Mouse (Mus musculus) A20 (cell line): ENCODE measurements around the gene Hnrnpab.
"Not testable (repeated sequence)": the region's sequence is repeated elsewhere in the genome, so short reads cannot be mapped to it uniquely, and the experiment has no call there.

Source experiments
- DNase-seq: peaks from one replicate; pipeline ENCODE4 v3.0.0-alpha.2; 2011; ENCODE audit warnings: low read depth, low spot score

Hnrnpab gene

DNA sequence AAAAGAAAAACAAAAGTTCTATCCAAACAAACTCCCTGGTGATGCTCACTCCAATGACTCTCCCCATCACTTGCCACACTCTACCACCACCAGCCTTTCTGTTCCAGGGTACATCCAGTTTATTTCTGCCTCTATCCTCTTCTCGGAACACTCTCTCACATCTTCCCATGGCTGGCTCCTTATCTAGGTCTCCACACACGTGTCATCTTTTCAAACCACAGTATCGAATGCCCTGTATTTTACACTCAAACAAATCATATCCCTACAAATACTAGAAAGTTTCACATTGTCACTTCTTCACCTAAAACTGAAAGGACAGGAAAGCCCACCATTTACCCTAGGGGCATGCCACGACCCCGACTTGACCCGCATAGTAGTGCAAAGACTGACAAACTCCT lies 28.5 kb upstream of the Hnrnpab start:
- no peak for DNase-seq

DNA sequence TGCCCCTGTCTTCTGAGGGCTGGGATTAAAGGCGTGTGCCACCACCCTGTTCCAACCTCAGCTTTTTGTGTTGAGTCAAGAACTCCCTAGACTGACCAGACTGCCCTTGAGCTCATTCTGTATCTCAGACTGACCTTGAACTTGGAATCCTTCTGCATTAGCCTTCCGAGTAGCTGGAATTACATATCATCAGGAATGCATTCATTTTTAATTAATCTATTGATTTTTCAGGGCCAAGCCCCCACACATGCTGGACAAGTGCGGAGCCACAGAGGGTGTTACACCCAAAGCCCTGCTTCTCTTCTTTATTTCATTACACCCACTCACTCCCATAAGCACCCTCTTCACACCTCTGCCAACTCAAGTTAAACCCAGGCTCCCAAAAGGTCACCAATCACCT lies 27.1 kb upstream of the Hnrnpab start:
- no peak for DNase-seq

DNA sequence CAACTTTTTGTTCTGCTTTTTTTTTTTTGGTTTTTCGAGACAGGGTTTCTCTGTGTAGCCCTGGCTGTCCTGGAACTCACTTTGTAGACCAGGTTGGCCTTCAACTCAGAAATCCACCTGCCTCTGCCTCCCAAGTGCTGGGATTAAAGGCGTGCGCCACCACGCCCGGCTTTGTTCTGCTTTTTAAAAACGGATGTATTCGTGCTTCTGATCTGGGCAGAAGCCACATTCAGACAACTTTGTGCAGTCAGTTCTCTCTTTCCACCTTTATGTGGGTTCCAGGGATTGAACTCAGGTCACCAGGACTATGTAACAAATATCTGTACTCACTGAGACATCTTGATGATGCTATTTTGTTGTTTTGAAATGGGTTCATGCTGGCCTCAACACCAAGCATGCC lies 26.6 kb upstream of the Hnrnpab start:
- DNase-seq = not testable (repeated sequence)

DNA sequence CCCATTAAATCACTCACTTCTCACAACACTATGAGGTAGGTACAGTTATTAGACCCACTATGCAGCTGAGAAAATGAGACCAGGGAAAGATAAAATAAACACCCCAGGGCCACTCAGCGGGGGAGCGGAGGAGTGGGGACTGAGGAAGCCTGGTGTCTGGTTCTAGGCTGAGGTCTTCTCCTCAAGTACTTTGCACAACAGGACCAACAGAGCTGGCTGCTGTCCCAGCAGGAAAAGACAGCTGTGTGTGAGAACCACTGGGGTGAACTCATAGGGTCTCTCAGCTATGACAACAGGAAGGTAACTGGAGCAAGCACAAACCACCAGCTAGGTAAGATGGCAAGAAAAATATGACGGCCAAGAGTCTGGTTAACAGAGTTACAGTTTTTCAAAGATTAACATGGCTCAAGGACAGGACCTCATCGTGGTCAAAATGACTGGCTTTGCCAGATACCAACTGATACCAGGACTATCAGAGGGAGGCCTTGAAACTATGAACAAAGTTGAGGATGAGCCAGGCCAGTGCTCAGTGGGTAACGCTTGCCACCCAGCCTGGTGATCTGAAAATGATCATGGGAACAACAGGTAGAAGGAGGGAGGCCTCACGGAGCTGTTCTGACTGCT lies 25.6 kb upstream of the Hnrnpab start:
- no peak for DNase-seq

DNA sequence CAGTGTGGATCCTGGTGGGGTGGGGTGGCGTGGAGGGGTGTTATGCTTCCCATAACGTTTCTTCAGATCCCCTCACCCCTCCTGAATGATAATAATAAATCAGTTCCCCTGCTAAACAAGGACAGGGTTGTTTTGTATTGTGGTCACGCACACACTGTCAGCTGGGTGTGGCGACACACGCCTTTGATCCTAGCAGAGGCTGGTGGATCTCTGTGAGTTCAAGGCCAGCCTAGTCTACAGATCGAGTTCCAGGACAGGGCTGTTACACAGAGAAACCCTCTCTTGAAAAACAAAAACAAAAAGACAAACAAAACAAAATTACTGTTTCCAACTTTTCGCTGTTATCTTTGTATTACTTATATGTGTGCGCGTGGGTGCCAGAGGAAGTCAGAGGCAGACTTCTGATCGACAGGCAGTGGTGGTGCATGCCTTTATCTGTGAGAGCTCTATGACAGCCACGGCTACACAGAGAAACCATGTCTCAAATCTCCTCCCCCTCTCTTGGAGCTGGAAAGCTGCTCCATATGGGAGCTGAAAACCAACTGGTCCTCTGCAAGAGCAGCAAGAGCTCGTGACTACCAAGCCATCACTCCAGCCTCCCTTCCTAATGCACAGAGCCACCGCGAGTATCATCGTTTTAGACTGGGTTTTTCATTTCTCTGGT lies 23.1 kb upstream of the Hnrnpab start:
- DNase-seq = no peak

DNA sequence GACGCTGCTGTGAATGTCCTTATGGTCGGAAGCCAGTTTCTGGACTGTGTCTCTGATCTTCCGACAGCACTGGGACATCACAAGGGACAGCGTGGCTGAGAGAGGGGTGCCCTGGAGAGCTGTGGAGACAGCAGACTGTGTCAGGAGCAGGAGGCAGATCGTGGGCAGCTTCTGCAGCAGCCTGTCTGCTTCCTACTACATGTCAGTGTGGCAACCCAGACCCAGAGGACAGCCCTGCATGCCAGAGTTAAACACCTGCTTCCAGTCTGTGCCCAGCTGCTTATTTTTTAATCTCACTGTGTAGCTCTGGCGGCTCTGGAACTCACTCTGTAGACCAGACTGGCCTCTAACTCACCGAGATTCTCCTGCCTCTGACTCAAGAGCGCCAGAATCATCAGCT lies 21.3 kb upstream of the Hnrnpab start:
- DNase-seq = no peak

DNA sequence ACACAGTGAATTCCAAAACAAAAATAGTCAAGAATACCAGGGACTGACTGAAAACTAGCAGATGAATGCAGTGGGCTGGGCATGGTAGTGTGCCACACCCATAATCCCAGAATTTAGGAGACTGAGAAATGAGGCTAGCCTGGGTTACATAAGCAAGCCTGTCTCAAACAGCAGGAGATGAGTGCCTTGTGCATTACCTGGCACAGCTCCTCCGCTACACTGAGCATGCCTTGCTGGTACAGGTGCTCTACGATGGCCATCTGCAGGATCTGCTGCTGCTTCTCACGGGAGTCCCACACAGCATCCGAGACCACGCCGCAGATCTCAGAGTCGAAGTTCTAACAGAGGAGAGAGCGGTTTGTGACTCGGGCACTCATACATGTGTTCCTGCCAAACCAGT lies 20.8 kb upstream of the Hnrnpab start:
- DNase-seq = no peak

DNA sequence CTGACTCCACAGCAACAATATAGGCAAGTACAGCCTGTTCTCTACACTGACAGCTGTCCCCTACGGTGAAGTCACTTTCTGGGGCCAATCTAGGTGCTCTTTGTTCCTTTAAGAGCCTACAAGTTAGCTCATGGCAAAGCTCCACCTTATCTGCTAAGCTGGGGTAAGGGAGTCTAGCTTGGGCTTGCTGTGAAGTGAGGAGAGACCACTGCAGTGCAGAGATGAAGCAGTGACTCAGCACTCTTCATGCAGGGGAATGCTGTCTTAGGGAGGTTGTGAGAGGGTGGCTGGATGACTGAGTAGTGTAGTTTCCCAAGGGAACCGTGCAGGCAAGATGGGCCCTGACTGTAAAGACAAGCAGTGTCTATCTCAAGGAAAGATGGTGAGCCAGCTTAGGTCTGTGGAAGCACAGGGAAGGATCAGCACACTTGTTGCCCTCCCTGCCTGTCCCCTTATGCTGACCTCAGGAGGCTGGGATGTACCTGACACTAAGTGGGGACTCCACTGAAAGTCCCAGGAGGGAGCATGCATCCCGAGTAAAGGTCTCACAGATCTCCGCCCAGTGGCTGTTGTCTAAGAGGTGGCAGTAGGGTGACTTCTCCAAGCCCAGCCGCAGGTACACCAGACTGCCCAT lies 18.7 kb upstream of the Hnrnpab start:
- DNase-seq = no peak

DNA sequence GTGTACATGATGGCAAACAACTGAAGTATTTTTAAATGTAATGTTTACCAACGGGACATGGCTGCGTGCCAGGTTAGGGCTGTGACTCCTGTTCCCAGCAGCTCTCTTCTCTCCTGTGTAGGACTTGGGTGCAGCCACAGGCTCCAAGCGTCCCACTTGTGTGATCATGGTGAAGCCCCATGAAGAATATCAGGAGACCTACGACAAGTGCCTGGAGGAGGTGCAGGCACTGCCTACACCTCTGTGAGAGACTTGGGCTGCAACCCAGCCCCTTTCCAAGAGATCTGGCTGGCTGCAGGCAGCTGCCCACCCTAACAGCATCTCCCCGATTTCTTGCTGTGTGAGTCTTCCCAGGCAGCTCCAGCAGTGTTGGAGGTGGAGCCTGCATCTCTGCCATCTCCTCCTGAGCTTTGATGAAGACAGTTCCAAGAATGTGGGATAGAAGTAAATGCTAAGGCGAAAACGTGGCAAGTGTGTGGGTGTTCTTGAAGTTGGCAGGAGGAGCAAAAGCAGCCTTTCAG lies 16.4 kb upstream of the Hnrnpab start:
- no peak for DNase-seq

DNA sequence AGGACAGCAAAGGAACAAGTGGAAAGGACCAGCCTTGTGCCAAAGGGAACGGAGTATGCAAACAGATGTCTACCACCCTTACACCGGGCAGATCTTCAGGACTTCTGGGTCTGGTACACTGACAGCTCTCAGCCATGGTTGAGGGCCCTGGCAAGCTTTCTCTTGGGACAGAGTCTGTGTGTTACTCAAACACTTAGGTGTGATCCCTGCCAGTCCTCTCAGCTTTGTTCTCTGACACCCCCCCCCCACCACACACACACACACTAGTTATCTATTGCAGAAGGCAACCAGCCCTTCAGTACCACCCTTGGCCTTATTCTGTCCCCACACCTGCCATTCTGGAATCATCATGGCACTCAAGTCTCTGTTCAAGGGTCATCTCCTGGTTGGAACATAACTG lies 15.1 kb upstream of the Hnrnpab start:
- DNase-seq = no peak

DNA sequence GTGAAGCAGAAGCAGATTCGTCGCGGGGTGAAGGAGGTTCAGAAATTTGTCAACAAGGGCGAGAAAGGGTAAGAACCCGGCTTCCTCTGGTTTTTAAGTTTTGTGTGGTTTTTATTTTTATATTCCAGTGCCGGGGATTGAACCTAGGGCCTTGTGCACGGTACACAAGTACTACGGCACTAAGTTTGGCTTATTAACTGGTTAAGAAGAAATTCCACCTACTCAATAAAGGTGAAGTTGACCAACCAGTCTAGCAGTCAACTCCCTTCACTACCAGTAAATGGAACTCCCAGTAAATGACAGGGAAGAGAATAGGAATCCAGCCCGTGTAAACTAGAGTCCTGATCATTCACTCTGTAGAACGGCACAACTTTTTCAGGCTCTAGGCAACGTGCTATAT lies 13.4 kb upstream of the Hnrnpab start:
- DNase-seq = no peak

DNA sequence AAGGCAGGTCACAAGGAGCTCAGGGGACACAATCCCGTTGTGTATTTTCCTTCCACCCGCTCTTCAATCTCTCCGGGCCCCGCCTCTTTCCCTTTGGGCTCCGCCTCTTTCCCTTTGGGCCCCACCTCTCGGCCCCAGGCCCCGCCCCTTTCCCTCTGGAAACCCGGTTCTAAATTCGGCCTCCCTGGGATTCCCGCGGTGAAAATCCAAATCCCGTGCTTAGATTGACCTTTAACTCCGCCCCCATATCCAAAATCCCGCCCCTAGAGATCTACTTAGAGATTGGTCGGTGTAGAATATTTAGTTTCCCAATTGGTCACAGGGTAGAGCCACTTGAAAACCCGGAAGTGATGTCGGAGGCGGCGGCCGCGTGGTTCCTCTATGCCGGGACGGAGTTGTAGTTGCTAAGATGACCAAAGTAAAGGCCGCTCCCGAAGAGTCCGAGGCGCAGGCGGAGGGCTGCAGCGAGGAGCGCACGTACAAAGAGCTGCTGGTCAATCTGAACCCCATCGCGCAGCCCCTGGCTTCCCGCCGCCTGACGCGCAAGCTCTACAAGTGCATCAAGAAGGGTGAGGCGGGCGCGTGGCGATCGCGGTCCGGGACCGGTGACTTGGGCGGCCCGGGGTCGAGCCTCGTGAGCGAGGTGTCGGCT lies 12.9 kb upstream of the Hnrnpab start, which contains the start of gene Nhp2:
Gene Nhp2 (plus strand): TSS at position 327 of the 652 bp plus-strand sequence.
- DNase-seq = peak; percentile 98

DNA sequence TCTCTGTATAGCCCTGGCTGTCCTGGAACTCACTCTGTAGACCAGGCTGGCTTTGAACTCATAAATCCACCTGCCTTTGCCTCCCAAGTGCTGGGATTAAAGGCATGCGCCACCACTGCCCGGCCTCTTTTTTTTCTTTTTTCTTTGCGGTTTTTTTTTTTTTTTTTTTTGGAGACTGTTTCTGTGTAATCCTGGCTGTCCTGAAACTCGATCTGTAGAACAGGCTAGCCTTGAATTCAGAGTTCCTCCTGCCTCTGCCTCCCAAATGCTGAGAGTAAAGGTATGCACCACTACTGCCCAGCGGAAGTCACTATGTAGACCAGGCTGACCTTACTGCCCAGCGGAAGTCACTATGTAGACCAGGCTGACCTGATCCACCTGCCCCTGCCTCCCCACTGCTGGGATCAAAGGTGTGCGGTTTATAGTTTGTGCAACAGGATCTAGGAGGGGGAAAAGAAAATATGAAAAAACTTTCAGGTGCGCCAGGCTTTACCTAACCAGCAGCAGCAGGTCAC lies 12.3 kb upstream of the Hnrnpab start:
- no peak for DNase-seq

DNA sequence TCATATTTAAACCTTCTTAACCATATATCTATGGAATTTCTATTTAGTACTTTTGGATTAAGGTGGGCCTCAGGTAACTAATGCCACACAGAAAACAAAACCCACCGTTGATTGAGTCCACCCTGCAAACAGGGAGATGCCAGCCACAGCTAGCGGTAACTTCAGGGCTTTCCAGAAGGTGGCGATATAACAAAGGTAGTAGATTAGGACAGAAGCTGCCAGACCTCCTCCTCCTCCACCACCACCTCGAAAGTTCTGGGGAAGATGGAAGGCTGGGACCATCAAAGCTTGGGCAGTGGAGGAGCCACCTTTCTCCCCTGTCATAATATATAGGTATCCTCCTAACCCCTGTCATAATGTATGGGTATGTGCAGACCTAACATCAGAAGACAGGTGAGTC lies 11.0 kb upstream of the Hnrnpab start:
- DNase-seq = peak; percentile 81

DNA sequence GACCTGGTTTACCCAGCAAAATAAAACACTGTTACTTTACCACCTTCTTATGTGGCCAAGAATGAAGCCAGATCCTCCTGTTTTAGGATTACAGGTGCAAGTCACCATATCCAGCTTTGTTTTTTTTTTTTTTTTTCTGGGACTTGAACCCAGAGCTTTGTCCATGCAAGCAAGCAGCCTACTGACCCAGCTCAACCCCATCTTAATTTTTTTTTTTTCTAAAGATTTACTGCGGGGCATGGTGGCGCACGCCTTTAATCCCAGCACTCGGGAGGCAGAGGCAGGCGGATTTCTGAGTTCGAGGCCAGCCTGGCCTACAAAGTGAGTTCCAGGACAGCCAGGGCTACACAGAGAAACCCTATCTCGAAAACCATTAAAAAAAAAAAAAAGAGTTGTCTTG lies 9.5 kb upstream of the Hnrnpab start:
- DNase-seq = not testable (repeated sequence)

DNA sequence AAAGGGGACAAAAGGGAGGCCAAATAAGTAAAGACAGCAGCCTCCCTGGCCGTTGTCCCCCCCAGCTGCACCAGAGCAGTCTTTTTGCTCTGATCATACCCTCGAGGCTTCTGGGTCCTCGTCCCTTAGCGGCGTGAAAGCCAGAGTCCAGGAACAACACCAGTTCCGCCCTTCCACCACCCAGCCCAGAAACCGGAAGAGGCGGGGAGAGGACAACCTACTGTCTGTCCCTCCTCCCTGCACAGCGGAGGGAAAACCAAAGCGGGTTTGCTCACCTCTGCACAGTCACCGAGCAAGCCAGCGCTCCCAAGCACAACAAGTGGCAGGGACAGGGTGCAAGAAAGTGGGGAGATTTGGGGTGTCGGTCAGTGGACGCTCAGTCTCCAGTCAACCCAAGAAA lies 9.0 kb upstream of the Hnrnpab start:
- peak; percentile 90 for DNase-seq

DNA sequence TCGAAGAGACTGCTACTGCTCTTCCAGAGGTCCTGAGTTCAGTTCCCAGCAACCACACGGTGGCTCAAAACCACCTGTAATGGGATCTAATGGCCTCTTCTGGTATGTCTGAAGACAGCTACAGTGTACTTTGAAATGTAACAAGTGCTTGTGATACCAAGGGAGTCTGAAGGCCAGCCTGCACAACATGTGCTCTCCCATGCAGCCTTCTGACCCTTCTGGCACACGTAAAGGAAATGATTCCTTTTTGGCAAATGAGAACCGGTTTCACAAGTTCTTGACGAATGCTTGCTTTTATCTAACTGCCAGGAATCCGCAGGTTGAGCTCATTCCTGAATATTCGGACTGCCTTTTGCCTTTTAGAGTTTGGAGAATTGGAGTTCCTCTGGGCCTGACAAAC lies 8.5 kb upstream of the Hnrnpab start:
- DNase-seq = no peak

DNA sequence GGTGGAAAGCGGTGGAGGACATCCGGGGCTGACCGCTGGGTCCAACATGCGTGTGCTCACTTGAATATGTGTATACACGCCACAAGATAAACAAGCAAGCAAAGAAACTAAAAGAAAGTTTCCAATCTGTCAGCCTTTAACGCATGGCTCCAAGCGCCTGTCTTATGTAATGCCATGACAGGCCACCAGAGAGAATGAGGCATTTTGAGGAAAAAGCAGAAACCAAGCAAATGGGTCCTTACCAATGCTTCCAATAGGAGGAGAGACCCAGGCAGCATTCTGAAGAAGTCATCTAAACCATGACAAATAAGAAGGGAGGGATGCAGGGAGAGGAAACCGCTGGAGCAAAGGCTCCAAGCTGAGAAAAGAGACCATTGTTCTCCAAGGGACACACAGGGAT lies 7.6 kb upstream of the Hnrnpab start:
- DNase-seq = no peak

DNA sequence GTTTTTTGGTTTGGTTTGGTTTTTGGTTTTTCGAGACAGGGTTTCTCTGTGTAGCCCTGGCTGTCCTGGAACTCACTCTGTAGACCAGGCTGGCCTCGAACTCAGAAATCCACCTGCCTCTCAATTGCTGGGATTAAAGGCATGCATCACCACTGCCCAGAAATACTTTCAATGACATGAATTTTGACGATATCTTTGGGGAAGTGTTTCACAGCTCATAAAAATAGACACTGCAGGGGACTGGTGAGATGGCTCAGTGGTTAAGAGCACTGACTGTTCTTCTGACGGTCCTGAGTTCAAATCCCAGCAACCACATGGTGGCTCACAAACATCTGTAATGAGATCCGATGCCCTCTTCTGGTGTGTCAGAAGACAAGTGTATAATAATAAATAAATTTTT lies 3.3 kb upstream of the Hnrnpab start:
- not testable (repeated sequence) for DNase-seq

DNA sequence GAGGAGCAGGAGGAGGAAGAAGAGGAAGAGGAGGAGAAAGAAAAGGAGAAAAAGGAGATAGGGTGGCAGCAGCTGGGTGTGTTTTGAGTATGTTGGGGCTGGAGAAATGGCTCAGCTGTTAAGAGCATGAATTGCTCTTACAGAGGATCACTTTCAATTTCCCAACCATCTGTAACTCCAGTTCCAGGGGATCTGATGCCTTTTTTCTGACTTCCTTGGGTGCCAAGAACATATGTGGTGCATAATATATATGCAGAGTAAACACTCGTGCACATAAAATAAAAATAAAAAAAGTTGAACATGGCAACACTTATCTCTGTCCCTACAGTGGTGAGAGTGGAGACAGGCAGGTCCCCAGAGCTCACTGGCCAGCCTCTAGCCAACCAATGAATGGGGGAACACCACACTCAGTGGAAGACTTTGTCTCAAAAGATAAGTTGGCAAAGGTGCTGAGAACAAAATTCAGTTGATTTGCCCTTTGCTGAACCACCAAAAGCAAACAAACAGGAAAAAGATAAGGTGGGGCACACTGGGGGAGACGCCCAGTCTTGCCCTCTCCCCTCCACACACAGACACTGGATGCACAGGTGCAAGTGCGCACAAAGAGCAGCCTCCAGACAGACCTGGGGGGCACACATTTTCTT lies 2.7 kb upstream of the Hnrnpab start:
- no peak for DNase-seq

DNA sequence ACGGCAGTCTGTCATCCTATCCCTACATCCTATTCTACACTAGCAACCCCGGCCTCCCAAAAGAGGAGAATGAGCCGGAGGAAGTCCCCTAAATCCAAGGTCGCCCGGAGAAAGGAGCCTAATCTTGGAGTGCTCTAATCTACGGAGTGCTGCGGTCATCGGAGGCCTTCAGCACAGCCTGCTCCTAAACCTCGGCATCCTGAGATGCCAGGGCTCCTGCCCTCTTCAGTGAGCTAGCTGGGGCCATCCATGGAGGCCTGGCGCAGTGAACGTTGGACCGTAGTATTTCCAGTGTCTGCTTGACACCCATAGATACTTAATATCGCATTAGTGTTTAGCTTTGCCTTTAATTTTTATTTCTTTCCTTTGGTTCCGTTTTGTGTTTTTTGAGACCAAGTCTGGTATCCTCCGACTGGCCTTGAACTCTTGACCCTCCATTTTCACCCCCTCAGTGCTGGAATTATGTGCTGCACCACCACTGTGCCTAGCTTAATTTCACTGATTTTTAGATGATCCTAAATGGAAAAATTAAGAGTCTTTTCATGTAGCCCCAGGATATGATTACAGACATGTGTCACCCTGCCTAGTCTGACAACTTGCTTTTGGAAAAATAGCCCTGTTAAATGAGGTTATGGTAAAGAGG lies 570 bp upstream of the Hnrnpab start:
- DNase-seq = no peak
